Mouse (Mus musculus) activated CD4-positive, CD25-positive, alpha-beta regulatory T cell (primary cell): ENCODE results near the gene Apol6. TPM values are rescaled to one million over a fixed set of nuclear protein-coding genes. Genes with fewer than 3 reads are reported as not detected.

ENCODE experiments used
- polyA plus RNA-seq, 2 experiments: library from polyadenylated mRNA; unstranded; fragments of 100-300 nt; shearing (Covaris generic); gene quantifications; one replicate each; pipeline ENCODE4 v1.2.1; 2017

The Apol6 gene
- under 1 TPM in 1 of 2 experiments, not detected in 1; 0.12 TPM for polyA plus RNA-seq

DNA sequence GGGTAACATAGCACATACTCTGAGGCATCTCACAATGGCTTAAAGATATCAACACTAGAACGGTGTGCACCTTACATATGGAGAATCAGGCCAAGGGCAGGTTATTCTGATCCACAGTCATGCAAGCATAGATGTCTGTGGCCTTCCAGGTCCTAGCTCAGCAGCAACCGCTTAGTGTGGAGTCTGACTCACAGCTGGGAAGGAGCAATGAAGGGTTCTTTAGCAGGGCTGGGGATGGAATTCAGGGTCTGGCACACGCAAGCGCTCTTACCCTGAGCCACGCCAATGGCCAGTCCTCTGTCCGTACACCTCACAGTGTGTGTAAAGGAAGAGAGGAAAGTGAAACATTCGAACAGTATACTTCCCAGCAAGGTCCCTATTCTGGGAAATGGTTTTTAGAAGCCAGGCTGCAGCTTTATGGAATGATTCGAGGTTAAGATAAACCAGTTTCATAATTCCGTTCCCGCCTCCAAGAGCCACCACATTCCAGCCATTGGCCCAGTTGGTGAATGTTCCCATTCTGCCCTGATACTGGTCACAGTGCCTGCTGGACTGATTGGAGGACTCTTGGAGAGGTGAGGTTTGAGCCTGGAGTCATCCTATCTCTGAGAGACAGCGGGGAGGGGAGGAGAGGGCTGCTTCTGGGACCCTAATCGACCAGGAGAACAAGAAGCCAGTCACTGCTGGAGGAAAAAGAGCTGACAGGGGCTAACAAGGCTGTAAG is at the start of gene Apol6:
Gene Apol6 (plus strand): TSS at position 133 of the 724 bp plus-strand sequence.

DNA sequence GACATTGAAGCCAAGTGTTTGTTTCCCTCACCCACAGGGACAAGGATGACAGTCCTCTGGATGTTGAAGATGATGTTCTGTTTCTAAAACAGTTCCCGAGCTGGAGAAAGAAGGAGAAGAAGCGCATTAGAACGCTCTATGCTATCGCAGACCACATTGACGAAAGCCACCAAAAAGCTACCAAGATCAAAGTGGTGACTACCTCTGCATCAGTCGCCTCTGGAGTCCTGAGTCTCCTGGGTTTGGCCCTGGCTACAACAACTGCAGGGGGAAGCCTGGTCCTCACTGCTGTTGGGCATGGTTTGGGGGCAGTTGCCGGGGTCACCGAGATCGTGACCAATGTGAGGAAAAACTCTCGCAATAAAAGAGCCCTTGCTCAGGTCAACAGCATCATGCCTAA is 6.0 kb downstream of the Apol6 start, which contains the start of gene Mb:
Gene Mb (minus strand): TSS at position 101 of the 400 bp plus-strand sequence.

Other genes with a start within 250 kb of the Apol6 start
- 10 to 100 TPM; 20.1 to 23.6 TPM for gene Zfp251, start 173.3 kb upstream of the Apol6 start, polyA plus RNA-seq
- 10 to 100 TPM; 10.6 to 13.4 TPM for gene Zfp7, start 165.5 kb upstream of the Apol6 start, polyA plus RNA-seq
- under 1 TPM in 1 of 2 experiments, not detected in 1; 0.93 TPM for gene Gm49527, start 165.4 kb upstream of the Apol6 start, polyA plus RNA-seq
- under 1 TPM in 1 of 2 experiments, not detected in 1; 0.07 TPM for gene Zfp647, start 119.3 kb upstream of the Apol6 start, polyA plus RNA-seq
- gene 1110038F14Rik, start 96.2 kb upstream of the Apol6 start, polyA plus RNA-seq: 10 to 100 TPM; 67.4 to 89.8 TPM
- gene Mb, start 5.9 kb downstream of the Apol6 start, polyA plus RNA-seq: not detected